Mouse (Mus musculus): ENCODE measurements around the gene Rab1b.
A peak's percentile ranks its signal among the peaks of the same experiment; 100 is the strongest.

The Rab1b gene

GRCm38 (mm10) chr19:5071077-5071476 is 35.8 kb downstream of the Rab1b start:
- no peak for DNase-seq

GRCm38 (mm10) chr19:5069978-5070377 is 36.9 kb downstream of the Rab1b start:
- no peak for DNase-seq

- DNase-seq = no peak
Observed at GRCm38 (mm10) chr19:5069486-5069885, 37.4 kb downstream of the Rab1b start.

- DNase-seq = no peak
Observed at GRCm38 (mm10) chr19:5068570-5069234, 38.2 kb downstream of the Rab1b start.

GRCm38 (mm10) chr19:5067867-5068569 is 38.9 kb downstream of the Rab1b start, which contains the start of gene Cd248:
Gene Cd248, plus strand, starts transcription at chr19:5068078.
- DNase-seq = no peak

- DNase-seq = no peak
Observed at GRCm38 (mm10) chr19:5067040-5067799, 39.7 kb downstream of the Rab1b start.

- DNase-seq = no peak
Observed at GRCm38 (mm10) chr19:5065104-5065503, 41.8 kb downstream of the Rab1b start.

- DNase-seq = no peak
Observed at GRCm38 (mm10) chr19:5062446-5062845, 44.4 kb downstream of the Rab1b start.

GRCm38 (mm10) chr19:5062041-5062440 is 44.8 kb downstream of the Rab1b start:
- DNase-seq = no peak

GRCm38 (mm10) chr19:5060365-5061330 is 46.2 kb downstream of the Rab1b start:
- no peak for DNase-seq

GRCm38 (mm10) chr19:5058801-5059771 is 47.8 kb downstream of the Rab1b start:
- no peak for DNase-seq

- DNase-seq = no peak
Observed at GRCm38 (mm10) chr19:5057876-5058775, 48.7 kb downstream of the Rab1b start.

GRCm38 (mm10) chr19:5056251-5056650 is 50.6 kb downstream of the Rab1b start:
- DNase-seq = no peak

- DNase-seq = peak in 1 of 2 experiments; percentile 48
Observed at GRCm38 (mm10) chr19:5053909-5054308, 53.0 kb downstream of the Rab1b start.

GRCm38 (mm10) chr19:5052853-5053252 is 54.0 kb downstream of the Rab1b start:
- no peak for DNase-seq

- no peak for DNase-seq
Observed at GRCm38 (mm10) chr19:5052166-5052822, 54.6 kb downstream of the Rab1b start.

GRCm38 (mm10) chr19:5051515-5051914 is 55.4 kb downstream of the Rab1b start:
- DNase-seq = no peak

- no peak for DNase-seq
Observed at GRCm38 (mm10) chr19:5051031-5051430, 55.8 kb downstream of the Rab1b start.

Measured in spleen, adult 18-20 months (tissue).